Mouse (Mus musculus) lung, postnatal 4 days (tissue): ENCODE data around the gene Hist1h3f.
A peak's percentile ranks its signal among the peaks of the same experiment; 100 is the strongest.

Experiments
- DNase-seq, 2 experiments: peaks; one replicate each; pipeline ENCODE4 v3.0.0; 2021

Hist1h3f gene

GRCm38 (mm10) chr13:23543965-23544786, at the start of gene Hist1h3f:
Gene Hist1h3f (plus strand): TSS chr13:23544052.
- DNase-seq, result peak; percentile 78 to 80

- no peak for DNase-seq
Observed at GRCm38 (mm10) chr13:23495526-23495925, 48.3 kb upstream of the Hist1h3f start.

- DNase-seq, result peak in 1 of 2 experiments; percentile 23
Observed at GRCm38 (mm10) chr13:23497656-23498321, 46.1 kb upstream of the Hist1h3f start.

GRCm38 (mm10) chr13:23498653-23499052, 45.2 kb upstream of the Hist1h3f start:
- DNase-seq, result no peak

- no peak for DNase-seq
Observed at GRCm38 (mm10) chr13:23499943-23500342, 43.9 kb upstream of the Hist1h3f start.

GRCm38 (mm10) chr13:23500424-23501200, 43.2 kb upstream of the Hist1h3f start:
- peak; percentile 42 to 64 for DNase-seq

GRCm38 (mm10) chr13:23501511-23501910, 42.3 kb upstream of the Hist1h3f start:
- DNase-seq, result no peak

- DNase-seq, result no peak
Observed at GRCm38 (mm10) chr13:23502031-23502567, 41.8 kb upstream of the Hist1h3f start.

GRCm38 (mm10) chr13:23502916-23503315, 40.9 kb upstream of the Hist1h3f start:
- no peak for DNase-seq

GRCm38 (mm10) chr13:23503797-23504196, 40.1 kb upstream of the Hist1h3f start:
- DNase-seq, result peak in 1 of 2 experiments; percentile 64

- DNase-seq, result no peak
Observed at GRCm38 (mm10) chr13:23505662-23506345, 38.0 kb upstream of the Hist1h3f start.

- peak; percentile 37 to 67 for DNase-seq
Observed at GRCm38 (mm10) chr13:23506351-23506750, 37.5 kb upstream of the Hist1h3f start.

- no peak for DNase-seq
Observed at GRCm38 (mm10) chr13:23506819-23507515, 36.9 kb upstream of the Hist1h3f start.

GRCm38 (mm10) chr13:23510127-23510526, 33.7 kb upstream of the Hist1h3f start:
- no peak for DNase-seq

- DNase-seq, result no peak
Observed at GRCm38 (mm10) chr13:23513517-23513916, 30.3 kb upstream of the Hist1h3f start.

GRCm38 (mm10) chr13:23515281-23515680, 28.6 kb upstream of the Hist1h3f start:
- no peak for DNase-seq

- no peak for DNase-seq
Observed at GRCm38 (mm10) chr13:23515826-23516620, 27.8 kb upstream of the Hist1h3f start.

- DNase-seq, result peak; percentile 64 to 77
Observed at GRCm38 (mm10) chr13:23516822-23517602, 26.8 kb upstream of the Hist1h3f start.

- DNase-seq, result peak; percentile 89 to 91
Observed at GRCm38 (mm10) chr13:23517603-23518294, 26.1 kb upstream of the Hist1h3f start.

GRCm38 (mm10) chr13:23518295-23518603, 25.6 kb upstream of the Hist1h3f start:
- DNase-seq, result no peak
